Mouse (Mus musculus) CH12.LX (cell line): Measurements from ENCODE around the gene Cacng2.

Source experiments
- CHD2 ChIP-seq: IDR thresholded peaks from 2 replicates; pipeline ENCODE4 v1.6.1; 2011; ENCODE audit warnings: low read length, improper control_type of control experiment
- CTCF ChIP-seq, 2 experiments: IDR thresholded peaks in 1 of 2; conservative IDR thresholded peaks in 1 of 2; 2 replicates each; pipeline ENCODE4 v1.5.1; 2011 to 2012; ENCODE audit warnings: low read depth in 2 of 2, low read length in 2 of 2, improper control_type of control experiment in 1 of 2, inconsistent platforms in 1 of 2, mild to moderate bottlenecking in 1 of 2, moderate library complexity in 1 of 2
- E2F4 ChIP-seq: IDR thresholded peaks from 2 replicates; pipeline ENCODE4 v1.6.1; 2011; ENCODE audit warnings: low read depth, low read length, improper control_type of control experiment; ENCODE audit not compliant: insufficient replicate concordance
- ELF1 ChIP-seq: IDR thresholded peaks from 2 replicates; pipeline ENCODE4 v1.6.1; 2014; ENCODE audit warnings: low read depth, mild to moderate bottlenecking, inconsistent platforms, low read length, improper control_type of control experiment
- EP300 ChIP-seq: IDR thresholded peaks from 2 replicates; pipeline ENCODE4 v1.6.1; 2011; ENCODE audit warnings: low read length, improper control_type of control experiment
- MAFK ChIP-seq: IDR thresholded peaks from 2 replicates; pipeline ENCODE4 v1.6.1; 2011; ENCODE audit warnings: low read length, improper control_type of control experiment; ENCODE audit not compliant: insufficient replicate concordance
- MXI1 ChIP-seq: IDR thresholded peaks from 2 replicates; pipeline ENCODE4 v1.6.1; 2011; ENCODE audit warnings: mild to moderate bottlenecking, low read depth, low read length, improper control_type of control experiment
- MYC ChIP-seq: IDR thresholded peaks from 2 replicates; pipeline ENCODE4 v1.6.1; 2011; ENCODE audit warnings: low read depth, mild to moderate bottlenecking, improper control_type of control experiment, low read length
- USF2 ChIP-seq: conservative IDR thresholded peaks from 2 replicates; pipeline ENCODE4 v1.6.1; 2011; ENCODE audit warnings: low read depth, low read length, improper control_type of control experiment

DNA sequence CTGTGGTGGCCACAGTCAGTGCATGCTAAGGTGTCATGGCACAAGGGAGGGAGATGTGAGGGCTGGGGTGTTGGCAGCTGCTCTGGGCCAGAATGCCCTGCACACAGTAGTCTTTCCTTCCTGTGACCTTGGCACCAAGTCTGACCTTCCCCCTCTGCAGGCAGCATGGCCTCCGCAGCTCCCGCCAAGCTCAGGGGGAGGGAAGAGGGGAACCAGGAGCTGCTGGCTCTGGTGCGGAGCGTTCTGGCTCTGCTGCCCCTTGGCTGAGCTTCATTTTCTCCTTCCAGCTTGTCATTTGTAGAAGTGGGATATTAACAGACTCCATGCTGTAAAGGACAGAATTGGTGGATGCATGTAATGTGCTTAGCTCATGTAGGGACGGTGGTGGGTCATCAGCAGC lies 38.5 kb upstream of the Cacng2 start:
- TF ChIP-seq CTCF (conservative IDR thresholded peaks at IDR 0.05 in 1 of 2, IDR thresholded peaks at IDR 0.05 in 1 of 2; ENCODE audit: low read depth in 2 of 2, low read length in 2 of 2) (no peak), E2F4 (no peak), USF2 (no peak), EP300 (no peak), CHD2 (no peak), MYC (no peak), ELF1 (no peak), MAFK (no peak), MXI1 (no peak)
